Mouse (Mus musculus): ENCODE measurements at regions not wholly inside any gene's neighbourhood (a gene's known extent, or its start where the extent isn't known, plus 50 kb on each side); places are given as distances from the start of the nearest gene placed in this dataset.

GRCm38 (mm10) chr7:113059211-113059966, 105.6 kb downstream of the Rassf10 start:
- peak in 1 of 2 experiments; percentile 50 for DNase-seq (ENCODE audit: extremely low spot score in 1 of 2, low spot score in 1 of 2)

DNA sequence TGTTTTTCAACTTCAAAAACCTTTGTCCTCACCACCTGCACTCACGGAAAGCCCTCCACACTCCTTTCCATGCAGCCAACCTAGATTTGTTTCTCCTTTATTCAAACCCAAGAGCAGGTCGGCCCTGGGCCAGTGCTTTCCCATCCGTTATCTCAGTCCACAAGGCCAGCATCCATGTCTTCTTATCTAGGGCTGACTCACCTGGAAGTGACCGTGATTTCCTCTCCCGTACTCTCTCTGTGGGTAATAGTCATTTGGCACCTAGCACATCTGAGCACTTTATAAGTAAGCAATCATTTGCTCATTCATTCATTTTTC, 106.2 kb downstream of the Rassf10 start:
- no peak for DNase-seq (ENCODE audit: extremely low spot score in 1 of 2, low spot score in 1 of 2)

- no peak for DNase-seq (ENCODE audit: extremely low spot score in 1 of 2, low spot score in 1 of 2)
These were observed 107.2 kb downstream of the Rassf10 start for GRCm38 (mm10) chr7:113060991-113061390.

- DNase-seq (ENCODE audit: extremely low spot score in 1 of 2, low spot score in 1 of 2): peak in 1 of 2 experiments; percentile 40
These were observed 112.8 kb downstream of the Rassf10 start for GRCm38 (mm10) chr7:113066536-113066935.

- DNase-seq (ENCODE audit: extremely low spot score in 1 of 2, low spot score in 1 of 2): no peak
These were observed 114.5 kb downstream of the Rassf10 start for GRCm38 (mm10) chr7:113068296-113068695.

- DNase-seq (ENCODE audit: extremely low spot score in 1 of 2, low spot score in 1 of 2): no peak
These were observed 115.7 kb downstream of the Rassf10 start for GRCm38 (mm10) chr7:113069336-113069924.

DNA sequence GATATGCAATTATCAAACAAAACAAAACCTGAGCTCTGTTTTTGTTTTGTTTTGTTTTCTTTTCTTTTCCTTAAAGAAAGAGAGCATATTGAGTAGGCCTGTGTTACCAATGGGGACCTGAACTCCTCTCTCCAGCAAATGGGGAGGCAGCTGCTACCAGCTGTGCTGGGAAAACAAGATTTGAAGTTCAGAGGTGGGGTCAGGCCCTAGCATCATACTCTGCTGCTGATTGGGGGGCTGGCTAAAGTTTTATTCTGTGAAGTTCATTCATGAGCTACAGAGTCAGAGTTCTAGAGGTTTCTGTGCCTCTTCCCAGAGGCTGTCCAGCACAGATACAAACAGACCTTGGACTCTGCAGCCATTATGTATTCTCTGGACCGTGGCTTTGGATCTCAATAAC, 117.7 kb downstream of the Rassf10 start:
- no peak for DNase-seq (ENCODE audit: extremely low spot score in 1 of 2, low spot score in 1 of 2)

DNA sequence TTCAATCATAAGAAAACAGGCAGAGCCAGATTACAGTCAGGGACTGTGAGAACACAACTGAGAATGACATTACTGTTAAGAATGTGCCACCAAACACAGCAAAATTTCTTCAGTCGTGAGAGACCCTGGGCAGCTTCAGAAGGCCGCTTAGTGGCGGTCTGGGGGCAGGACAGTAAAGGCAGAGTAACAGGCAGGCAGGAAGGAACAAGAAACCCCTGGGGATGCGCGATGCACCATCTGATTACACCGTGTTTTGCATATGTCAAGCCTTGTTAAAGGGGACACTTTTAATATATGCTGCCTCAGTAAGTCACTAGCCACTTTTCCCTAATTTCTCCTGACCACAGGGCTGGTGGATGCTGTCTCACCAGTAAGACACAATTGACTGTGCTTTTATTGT, 120.0 kb downstream of the Rassf10 start:
- DNase-seq (ENCODE audit: extremely low spot score in 1 of 2, low spot score in 1 of 2): no peak

- DNase-seq (ENCODE audit: extremely low spot score in 1 of 2, low spot score in 1 of 2): no peak
These were observed 121.6 kb downstream of the Rassf10 start for GRCm38 (mm10) chr7:113075371-113075770.

GRCm38 (mm10) chr7:113076243-113076642, 122.5 kb downstream of the Rassf10 start:
- no peak for DNase-seq (ENCODE audit: extremely low spot score in 1 of 2, low spot score in 1 of 2)

- no peak for DNase-seq (ENCODE audit: extremely low spot score in 1 of 2, low spot score in 1 of 2)
These were observed 126.1 kb upstream of the Arntl start for GRCm38 (mm10) chr7:113081120-113081519.

DNA sequence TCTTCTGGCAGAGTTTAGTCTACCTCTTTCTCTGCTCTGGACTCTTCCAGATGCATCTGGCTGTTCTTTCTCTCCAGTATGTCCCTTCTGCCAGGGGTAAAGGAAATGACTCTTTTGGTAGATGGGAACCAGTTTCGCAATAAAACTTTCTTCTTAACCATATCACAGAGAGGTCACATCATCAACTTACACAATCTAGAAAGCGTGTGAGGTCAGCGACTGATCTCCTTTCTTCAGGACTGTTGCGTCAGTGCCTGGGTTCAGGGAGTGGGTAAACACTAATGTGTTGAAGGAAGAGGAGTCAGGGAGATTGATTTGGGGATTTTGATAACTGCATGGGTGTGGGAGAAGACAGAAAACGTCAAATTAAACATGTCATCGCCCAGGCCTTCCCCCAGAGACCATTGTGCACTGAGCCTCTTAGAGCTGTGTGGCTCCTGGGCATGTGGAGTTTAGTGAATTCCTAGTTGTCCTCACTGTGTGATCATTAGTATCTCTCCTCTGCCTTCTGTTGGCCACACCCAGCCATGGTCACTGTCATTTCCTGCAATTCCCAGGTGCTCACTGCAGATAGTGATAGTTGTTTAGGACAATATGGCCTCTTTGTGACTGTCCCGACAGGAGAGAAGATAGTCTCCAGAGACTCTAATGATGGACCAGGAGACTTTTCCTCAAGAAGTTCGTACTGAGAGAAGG, 122.2 kb upstream of the Arntl start:
- no peak for DNase-seq (ENCODE audit: extremely low spot score in 1 of 2, low spot score in 1 of 2)

GRCm38 (mm10) chr7:113086158-113086557, 121.1 kb upstream of the Arntl start:
- DNase-seq (ENCODE audit: extremely low spot score in 1 of 2, low spot score in 1 of 2): no peak

DNA sequence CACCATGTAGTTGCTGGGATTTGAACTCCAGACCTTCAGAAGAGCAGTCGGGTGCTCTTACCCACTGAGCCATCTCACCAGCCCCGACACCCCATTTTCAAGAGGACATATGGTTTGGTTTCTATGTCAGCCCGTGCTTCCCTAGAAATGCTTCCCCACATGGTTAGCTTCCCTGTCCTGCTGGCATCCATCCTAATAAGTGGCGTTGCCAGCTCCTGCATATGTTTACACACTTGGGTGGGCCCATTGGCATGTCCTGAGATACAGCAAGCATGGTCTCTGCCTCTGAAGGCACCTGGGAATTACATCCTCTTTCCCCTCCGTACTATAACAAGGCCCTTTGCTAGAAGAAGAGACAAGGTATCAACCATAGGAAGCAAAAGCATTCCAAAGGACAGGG, 119.6 kb upstream of the Arntl start:
- DNase-seq (ENCODE audit: extremely low spot score in 1 of 2, low spot score in 1 of 2): no peak

- no peak for DNase-seq (ENCODE audit: extremely low spot score in 1 of 2, low spot score in 1 of 2)
These were observed 118.2 kb upstream of the Arntl start for GRCm38 (mm10) chr7:113089044-113089443.

DNA sequence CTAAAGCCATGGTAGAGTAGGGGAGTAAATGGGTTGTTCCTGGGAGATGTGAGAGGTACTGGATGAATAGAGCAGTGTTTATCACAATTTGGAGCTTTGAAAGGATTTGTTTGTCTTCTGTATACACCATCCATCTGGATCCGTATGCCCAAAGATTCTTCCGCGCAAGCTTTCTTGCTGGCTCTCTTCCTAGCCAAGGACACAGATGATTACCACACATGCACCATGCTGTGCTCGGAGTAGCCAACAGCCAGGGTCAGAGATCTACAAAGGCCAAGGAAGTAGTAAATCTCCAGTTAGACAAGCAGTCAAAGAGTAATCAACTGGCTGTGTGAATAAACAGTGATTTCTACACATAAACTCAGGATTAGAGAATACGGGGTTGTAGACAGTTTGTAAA, 113.3 kb upstream of the Arntl start:
- no peak for DNase-seq (ENCODE audit: extremely low spot score in 1 of 2, low spot score in 1 of 2)

DNA sequence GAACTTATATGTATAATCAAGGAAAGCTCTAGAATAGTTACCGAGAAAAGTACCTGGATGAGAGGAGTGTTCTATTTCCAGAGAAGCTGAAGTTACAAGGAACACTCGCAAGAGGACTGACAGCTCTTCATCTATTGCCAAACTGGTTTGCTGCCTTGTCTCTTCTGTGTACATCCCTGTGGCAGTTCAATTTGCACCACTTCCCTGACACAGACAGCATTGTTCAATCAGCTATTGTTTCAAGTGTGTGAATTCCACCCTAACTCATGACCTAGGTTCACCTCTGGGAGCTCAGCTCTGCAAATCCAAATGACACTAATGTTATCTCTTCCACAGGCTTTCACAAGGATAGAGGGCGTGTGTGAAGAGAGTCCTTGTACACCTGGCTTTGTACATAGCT, 112.2 kb upstream of the Arntl start:
- no peak for DNase-seq (ENCODE audit: extremely low spot score in 1 of 2, low spot score in 1 of 2)

GRCm38 (mm10) chr7:113104265-113104664, 103.0 kb upstream of the Arntl start:
- DNase-seq (ENCODE audit: extremely low spot score in 1 of 2, low spot score in 1 of 2): no peak

DNA sequence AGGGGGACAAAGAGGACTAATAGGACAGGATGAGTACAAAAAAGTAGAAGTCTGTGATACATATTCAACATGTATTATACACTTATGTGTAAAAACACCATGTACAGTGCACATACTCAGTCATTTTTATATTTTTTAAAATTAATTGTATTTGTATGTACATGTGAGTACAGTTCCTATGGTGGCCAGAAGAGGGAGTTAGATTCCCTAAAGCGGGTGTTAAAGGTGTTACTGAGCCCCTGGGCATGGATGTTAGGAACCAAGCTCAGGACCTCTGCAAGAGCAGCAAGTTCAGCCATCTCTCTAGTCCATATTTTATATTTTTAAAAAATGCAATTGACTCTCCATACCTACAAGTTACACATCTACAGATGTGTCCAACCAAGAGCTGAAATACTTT, 101.9 kb upstream of the Arntl start:
- DNase-seq (ENCODE audit: extremely low spot score in 1 of 2, low spot score in 1 of 2): no peak

GRCm38 (mm10) chr7:113106731-113107130, 100.5 kb upstream of the Arntl start:
- no peak for DNase-seq (ENCODE audit: extremely low spot score in 1 of 2, low spot score in 1 of 2)

DNA sequence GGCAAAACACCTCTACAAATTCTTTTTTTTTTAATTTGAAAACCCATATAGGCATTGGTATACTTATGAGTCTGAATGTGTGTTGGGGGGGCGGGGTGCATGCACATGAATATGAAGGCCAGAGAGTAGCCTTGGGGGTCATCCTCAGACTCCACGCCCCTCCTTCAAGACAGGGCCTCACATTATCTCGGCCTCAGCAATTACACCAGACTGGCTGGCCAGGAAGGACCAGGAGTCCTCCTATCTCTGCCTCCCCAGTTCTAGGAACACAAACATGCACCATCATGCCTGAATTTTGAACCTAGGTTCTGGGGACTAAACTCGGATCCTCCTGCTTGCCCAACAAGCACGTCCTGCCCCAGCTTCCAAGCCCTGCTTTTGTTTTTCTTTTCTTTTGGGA, 99.3 kb upstream of the Arntl start:
- DNase-seq (ENCODE audit: extremely low spot score in 1 of 2, low spot score in 1 of 2): no peak

GRCm38 (mm10) chr7:113108442-113109000, 98.7 kb upstream of the Arntl start:
- no peak for DNase-seq (ENCODE audit: extremely low spot score in 1 of 2, low spot score in 1 of 2)
